Mouse (Mus musculus): ENCODE measurements around the gene Rdh16f1. TPM values are rescaled to one million over a fixed set of nuclear protein-coding genes. Genes with fewer than 3 reads are reported as not detected.
"Not testable (repeated sequence)": the region's sequence is repeated elsewhere in the genome, so short reads cannot be mapped to it uniquely, and the experiment has no call there.

The Rdh16f1 gene
- polyA plus RNA-seq, 1 experiment, result not detected

GRCm38 (mm10) chr10:127763914-127764680 lies 4.5 kb downstream of the Rdh16f1 start:
- Histone ChIP-seq H3K4me3 (ENCODE audit: insufficient read depth, low read depth, low read length) (no peak overlapping the region), H3K27ac (replicated peaks; ENCODE audit: low read depth, low read length) (no peak overlapping the region), H3K4me1 (ENCODE audit: control insufficient read depth, insufficient read depth, insufficient read length, low read length) (no peaks in the 10 kb centered on the region)

GRCm38 (mm10) chr10:127766564-127766963 lies 7.0 kb downstream of the Rdh16f1 start:
- Histone ChIP-seq H3K4me1 (ENCODE audit: control insufficient read depth, insufficient read depth, insufficient read length, low read length) (no peaks in the 10 kb centered on the region), H3K27ac (replicated peaks; ENCODE audit: low read depth, low read length) (no peak overlapping the region), H3K4me3 (ENCODE audit: insufficient read depth, low read depth, low read length) (no peak overlapping the region)

GRCm38 (mm10) chr10:127776011-127776410 lies 16.4 kb downstream of the Rdh16f1 start, which contains the start of gene Rdh9:
TSS of gene Rdh9 (plus strand) at chr10:127776386.
- Histone ChIP-seq H3K4me1 (ENCODE audit: control insufficient read depth, insufficient read depth, insufficient read length, low read length) (no peaks in the 10 kb centered on the region), H3K4me3 (ENCODE audit: insufficient read depth, low read depth, low read length) (no peak within 1 kb of the TSS), H3K27ac (replicated peaks; ENCODE audit: low read depth, low read length) (no peak within 1 kb of the TSS)

- not testable (repeated sequence) for H3K4me3 ChIP-seq (ENCODE audit: insufficient read depth, low read depth, low read length); H3K4me1 ChIP-seq (ENCODE audit: control insufficient read depth, insufficient read depth, insufficient read length, low read length); H3K27ac ChIP-seq (replicated peaks; ENCODE audit: low read depth, low read length)
Observed at GRCm38 (mm10) chr10:127782321-127782720, 22.7 kb downstream of the Rdh16f1 start.

GRCm38 (mm10) chr10:127785411-127785810 lies 25.8 kb downstream of the Rdh16f1 start:
- not testable (repeated sequence) for H3K4me1 ChIP-seq (ENCODE audit: control insufficient read depth, insufficient read depth, insufficient read length, low read length); H3K4me3 ChIP-seq (ENCODE audit: insufficient read depth, low read depth, low read length); H3K27ac ChIP-seq (replicated peaks; ENCODE audit: low read depth, low read length)

- Histone ChIP-seq H3K4me1 (ENCODE audit: control insufficient read depth, insufficient read depth, insufficient read length, low read length) (no peaks in the 10 kb centered on the region), H3K27ac (replicated peaks; ENCODE audit: low read depth, low read length) (no peak overlapping the region), H3K4me3 (ENCODE audit: insufficient read depth, low read depth, low read length) (no peak overlapping the region)
Observed at GRCm38 (mm10) chr10:127799295-127799694, 39.7 kb downstream of the Rdh16f1 start.

- no peak within 1 kb of the TSS for H3K27ac ChIP-seq (replicated peaks; ENCODE audit: low read depth, low read length)
- no peaks in the 10 kb centered on the region for H3K4me1 ChIP-seq (ENCODE audit: control insufficient read depth, insufficient read depth, insufficient read length, low read length)
- H3K4me3 ChIP-seq (ENCODE audit: insufficient read depth, low read depth, low read length), result no peak within 1 kb of the TSS
Observed at GRCm38 (mm10) chr10:127800891-127801290, 41.3 kb downstream of the Rdh16f1 start, which contains the start of gene Rdh16. TSS of gene Rdh16 (plus strand) at chr10:127801152.

- no peak overlapping the region for H3K4me3 ChIP-seq (ENCODE audit: insufficient read depth, low read depth, low read length)
- H3K27ac ChIP-seq (replicated peaks; ENCODE audit: low read depth, low read length), result no peak overlapping the region
- no peaks in the 10 kb centered on the region for H3K4me1 ChIP-seq (ENCODE audit: control insufficient read depth, insufficient read depth, insufficient read length, low read length)
Observed at GRCm38 (mm10) chr10:127801612-127802011, 42.0 kb downstream of the Rdh16f1 start.

GRCm38 (mm10) chr10:127802236-127802635 lies 42.6 kb downstream of the Rdh16f1 start:
- H3K4me3 ChIP-seq (ENCODE audit: insufficient read depth, low read depth, low read length), result no peak overlapping the region
- no peak overlapping the region for H3K27ac ChIP-seq (replicated peaks; ENCODE audit: low read depth, low read length)
- no peaks in the 10 kb centered on the region for H3K4me1 ChIP-seq (ENCODE audit: control insufficient read depth, insufficient read depth, insufficient read length, low read length)

- Histone ChIP-seq H3K4me1 (ENCODE audit: control insufficient read depth, insufficient read depth, insufficient read length, low read length) (no peaks in the 10 kb centered on the region), H3K4me3 (ENCODE audit: insufficient read depth, low read depth, low read length) (no peak overlapping the region), H3K27ac (replicated peaks; ENCODE audit: low read depth, low read length) (no peak overlapping the region)
Observed at GRCm38 (mm10) chr10:127804416-127804815, 44.8 kb downstream of the Rdh16f1 start.

- Histone ChIP-seq H3K4me1 (ENCODE audit: control insufficient read depth, insufficient read depth, insufficient read length, low read length) (no peaks in the 10 kb centered on the region), H3K27ac (replicated peaks; ENCODE audit: low read depth, low read length) (no peak overlapping the region), H3K4me3 (ENCODE audit: insufficient read depth, low read depth, low read length) (no peak overlapping the region)
Observed at GRCm38 (mm10) chr10:127815888-127816287, 56.3 kb downstream of the Rdh16f1 start.

- H3K27ac ChIP-seq (replicated peaks; ENCODE audit: low read depth, low read length); H3K4me1 ChIP-seq (ENCODE audit: control insufficient read depth, insufficient read depth, insufficient read length, low read length); H3K4me3 ChIP-seq (ENCODE audit: insufficient read depth, low read depth, low read length): not testable (repeated sequence)
Observed at GRCm38 (mm10) chr10:127817268-127817910, 57.8 kb downstream of the Rdh16f1 start.

GRCm38 (mm10) chr10:127821806-127822205 lies 62.2 kb downstream of the Rdh16f1 start:
- not testable (repeated sequence) for H3K4me1 ChIP-seq (ENCODE audit: control insufficient read depth, insufficient read depth, insufficient read length, low read length); H3K27ac ChIP-seq (replicated peaks; ENCODE audit: low read depth, low read length); H3K4me3 ChIP-seq (ENCODE audit: insufficient read depth, low read depth, low read length)

GRCm38 (mm10) chr10:127825386-127825785 lies 65.8 kb downstream of the Rdh16f1 start:
- Histone ChIP-seq H3K27ac (replicated peaks; ENCODE audit: low read depth, low read length) (no peak overlapping the region), H3K4me1 (ENCODE audit: control insufficient read depth, insufficient read depth, insufficient read length, low read length) (no peaks in the 10 kb centered on the region), H3K4me3 (ENCODE audit: insufficient read depth, low read depth, low read length) (no peak overlapping the region)

GRCm38 (mm10) chr10:127829121-127829520 lies 69.5 kb downstream of the Rdh16f1 start:
- H3K4me3 ChIP-seq (ENCODE audit: insufficient read depth, low read depth, low read length), result no peak overlapping the region
- H3K27ac ChIP-seq (replicated peaks; ENCODE audit: low read depth, low read length), result no peak overlapping the region
- H3K4me1 ChIP-seq (ENCODE audit: control insufficient read depth, insufficient read depth, insufficient read length, low read length), result no peaks in the 10 kb centered on the region

GRCm38 (mm10) chr10:127834186-127834585 lies 74.6 kb downstream of the Rdh16f1 start:
- H3K27ac ChIP-seq (replicated peaks; ENCODE audit: low read depth, low read length); H3K4me3 ChIP-seq (ENCODE audit: insufficient read depth, low read depth, low read length); H3K4me1 ChIP-seq (ENCODE audit: control insufficient read depth, insufficient read depth, insufficient read length, low read length): not testable (repeated sequence)
